Mouse (Mus musculus): ENCODE results near the gene Dip2b.

Gene Dip2b

DNA sequence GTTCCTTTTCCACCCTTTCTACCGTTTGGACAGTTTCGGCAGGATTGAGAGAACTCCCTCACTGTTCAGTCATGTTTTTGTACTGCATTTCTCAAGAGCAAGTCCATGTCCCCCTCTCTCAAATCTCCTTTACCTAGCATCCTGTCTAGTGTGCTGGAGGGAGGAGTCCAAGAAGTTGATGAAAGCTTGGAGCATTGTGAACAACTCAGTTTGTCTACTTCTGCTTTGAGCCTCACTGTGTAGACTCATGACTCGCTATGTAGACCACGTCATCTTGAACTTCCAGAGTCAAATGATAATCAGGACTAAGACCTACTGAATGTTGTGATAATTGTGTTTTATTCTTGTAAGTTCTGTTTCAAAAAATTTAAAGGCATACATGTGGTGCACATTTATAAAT lies 46.4 kb downstream of the Dip2b start:
- no peak for DNase-seq (ENCODE audit: low spot score)

DNA sequence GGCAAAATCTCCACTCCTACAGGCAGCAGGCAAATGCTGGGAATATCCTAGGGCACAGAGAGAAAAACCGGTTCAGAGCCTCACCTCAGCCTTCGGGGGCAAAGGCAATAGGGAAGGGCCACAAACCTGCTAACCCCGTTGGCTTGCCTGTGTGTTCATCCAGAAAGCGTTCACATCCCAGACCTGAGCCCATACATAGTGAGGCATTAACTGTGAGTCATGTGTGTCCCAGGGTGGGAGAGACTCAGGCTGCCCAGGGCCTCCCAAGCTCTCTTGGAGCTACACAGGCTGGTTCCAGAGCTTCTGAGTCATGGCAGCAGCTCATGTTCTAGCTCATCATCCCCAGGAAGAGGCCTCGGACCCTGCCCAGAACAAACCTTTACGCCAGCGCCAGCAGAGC lies 49.6 kb downstream of the Dip2b start:
- DNase-seq (ENCODE audit: low spot score): no peak

DNA sequence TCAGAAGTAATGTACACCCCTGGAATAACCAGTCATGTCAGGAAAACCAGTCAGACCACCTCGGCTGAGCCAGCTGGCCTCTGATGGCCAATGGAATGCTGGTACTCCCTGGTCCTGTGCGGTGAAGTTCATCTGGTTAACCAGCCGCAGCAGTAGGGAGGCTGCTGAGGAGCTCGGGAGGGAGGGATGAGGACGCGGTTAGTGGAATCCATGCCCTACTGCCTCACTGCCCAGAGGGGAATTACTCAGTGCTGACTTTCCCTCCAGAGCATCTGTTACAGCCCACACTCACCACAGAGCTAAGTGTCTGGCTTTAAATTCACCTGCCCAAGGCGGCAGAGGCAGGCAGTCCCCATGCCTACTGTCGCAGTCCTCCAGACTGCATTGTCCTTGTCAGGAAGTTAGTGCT lies 51.2 kb downstream of the Dip2b start:
- DNase-seq (ENCODE audit: low spot score): peak; percentile 74

DNA sequence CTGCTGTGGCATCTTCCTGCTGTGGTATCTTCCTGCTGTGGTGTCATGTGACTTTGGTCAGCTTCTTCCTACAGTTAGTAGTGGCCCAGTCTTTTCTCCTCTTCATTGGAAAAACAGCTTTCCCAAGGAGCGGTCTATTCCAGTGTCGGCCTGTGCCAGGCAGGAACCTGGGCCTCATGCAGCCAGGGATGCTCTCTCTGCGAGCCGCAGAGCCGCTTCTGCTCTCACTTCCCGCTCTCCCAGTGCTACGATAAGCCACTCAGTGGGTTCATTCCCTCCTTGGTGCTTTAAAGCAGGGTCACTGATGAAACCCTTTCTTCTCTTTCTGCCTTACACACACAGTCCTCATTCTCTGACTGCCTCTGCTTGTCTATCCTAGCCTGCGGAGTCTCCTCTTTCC lies 53.4 kb downstream of the Dip2b start:
- DNase-seq (ENCODE audit: low spot score): no peak

DNA sequence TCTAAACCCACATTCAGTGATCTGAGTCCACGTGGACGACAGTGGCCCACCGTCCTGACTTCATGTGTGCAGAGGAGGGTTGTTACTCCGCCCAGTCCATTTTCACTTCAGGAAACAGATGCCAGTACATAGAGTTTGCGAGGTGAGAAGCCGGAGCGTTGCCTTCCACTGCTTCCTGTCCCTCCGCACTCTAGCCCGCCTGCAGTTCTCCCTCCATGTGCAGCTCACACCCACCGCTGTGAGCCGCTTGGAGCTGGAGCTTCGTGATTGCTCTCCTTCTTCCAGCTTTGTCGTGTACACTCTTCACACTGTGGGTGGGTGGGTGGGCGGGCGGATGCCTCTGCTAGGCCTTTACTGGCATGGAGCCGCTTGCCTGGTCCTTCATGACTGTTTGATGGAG lies 53.8 kb downstream of the Dip2b start:
- DNase-seq (ENCODE audit: low spot score): no peak

DNA sequence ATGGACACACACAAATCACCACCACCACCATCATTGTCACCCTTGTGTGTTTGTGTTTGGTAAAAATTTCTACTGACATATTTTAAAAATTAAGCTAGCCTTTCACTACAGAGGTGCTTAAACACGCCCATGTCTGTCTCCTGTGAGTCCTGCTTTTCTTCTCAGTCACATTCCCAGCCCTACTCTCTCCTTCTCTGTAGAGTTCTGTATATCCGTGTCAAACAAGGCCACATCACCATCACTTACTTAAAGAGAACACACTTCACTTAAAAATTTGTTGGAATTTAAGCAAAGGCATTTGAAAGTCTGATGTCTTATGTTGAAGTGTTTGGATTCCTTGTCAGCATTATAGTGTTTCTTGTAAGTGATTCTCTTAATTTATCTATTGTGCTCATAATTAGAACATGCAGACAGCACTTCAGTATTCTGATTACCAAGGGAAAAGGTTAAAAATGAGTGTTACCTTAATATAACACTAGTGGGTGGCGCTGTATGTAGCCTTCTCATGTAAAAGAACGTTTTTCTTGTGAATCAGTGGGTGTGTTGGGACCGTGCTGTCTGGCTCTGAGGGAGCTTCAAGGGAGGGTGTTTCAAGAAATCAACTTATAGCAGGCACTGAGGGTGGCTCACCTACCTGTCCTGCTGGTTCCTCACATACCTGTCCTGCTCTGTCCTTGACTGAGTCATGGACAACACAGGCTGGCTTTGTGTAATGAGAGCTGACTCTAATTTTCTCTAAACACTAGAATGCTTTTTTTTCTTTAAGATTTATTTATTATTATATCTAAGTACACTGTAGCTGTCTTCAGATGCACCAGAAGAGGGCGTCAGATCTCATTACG lies 58.3 kb downstream of the Dip2b start:
- no peak for DNase-seq (ENCODE audit: low spot score)

DNA sequence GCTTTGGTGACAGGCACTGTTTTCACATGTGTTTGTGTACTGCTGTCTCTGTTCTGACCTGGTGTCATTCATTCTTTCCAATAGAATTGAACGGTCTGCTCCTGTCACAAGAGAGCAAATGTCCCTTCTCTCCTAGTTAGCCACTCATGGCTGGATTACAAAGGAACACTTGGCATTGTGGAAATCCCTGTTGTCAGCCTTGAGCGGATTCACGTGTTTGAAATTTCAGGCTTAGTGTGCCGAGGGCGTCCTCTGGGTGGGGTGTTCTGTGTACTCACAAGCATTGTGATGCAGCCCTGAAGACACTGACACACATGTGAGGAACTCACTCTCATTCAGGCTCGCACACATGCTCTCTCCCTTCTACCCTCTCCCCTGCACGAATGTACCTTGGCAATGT lies 61.9 kb downstream of the Dip2b start:
- DNase-seq (ENCODE audit: low spot score): peak; percentile 26

DNA sequence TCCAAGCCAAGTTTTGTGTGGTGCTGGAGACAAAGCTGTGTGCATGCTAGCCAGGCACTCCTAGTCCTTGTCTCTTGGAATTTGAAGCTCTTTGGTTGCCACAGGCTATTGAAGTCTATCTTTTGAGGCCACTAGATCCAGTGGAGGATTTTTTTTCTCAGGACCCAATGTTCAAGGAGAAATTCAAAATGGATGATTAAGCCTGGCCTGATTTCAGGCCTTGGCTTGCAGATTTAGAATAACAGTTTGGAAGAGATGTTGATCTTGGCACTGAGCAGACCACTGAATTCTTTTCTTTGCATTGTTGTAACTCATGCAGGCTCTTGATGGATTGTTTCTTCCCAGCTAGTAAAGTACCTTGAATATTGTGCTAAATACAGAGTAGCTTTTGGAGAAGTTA lies 62.7 kb downstream of the Dip2b start:
- no peak for DNase-seq (ENCODE audit: low spot score)

DNA sequence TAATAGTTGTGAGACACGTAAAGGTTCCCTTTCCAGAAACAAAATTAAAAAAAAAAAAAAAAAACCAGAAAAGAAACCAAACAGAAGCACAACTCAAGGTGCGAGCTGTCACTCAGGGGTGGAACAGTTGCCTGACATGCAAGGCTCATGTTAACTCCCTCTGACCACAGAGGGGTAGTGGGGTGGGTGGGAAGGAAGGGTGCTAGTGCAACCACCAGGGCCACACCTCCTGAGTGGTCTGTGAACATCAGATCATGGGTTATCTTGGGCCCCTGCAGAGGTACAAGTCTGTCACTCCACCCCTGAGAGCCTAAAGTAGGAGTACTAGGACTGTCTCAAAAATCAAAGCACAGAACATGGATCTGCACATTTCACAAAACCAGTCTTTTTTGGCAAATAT lies 65.7 kb downstream of the Dip2b start:
- no peak for DNase-seq (ENCODE audit: low spot score)

DNA sequence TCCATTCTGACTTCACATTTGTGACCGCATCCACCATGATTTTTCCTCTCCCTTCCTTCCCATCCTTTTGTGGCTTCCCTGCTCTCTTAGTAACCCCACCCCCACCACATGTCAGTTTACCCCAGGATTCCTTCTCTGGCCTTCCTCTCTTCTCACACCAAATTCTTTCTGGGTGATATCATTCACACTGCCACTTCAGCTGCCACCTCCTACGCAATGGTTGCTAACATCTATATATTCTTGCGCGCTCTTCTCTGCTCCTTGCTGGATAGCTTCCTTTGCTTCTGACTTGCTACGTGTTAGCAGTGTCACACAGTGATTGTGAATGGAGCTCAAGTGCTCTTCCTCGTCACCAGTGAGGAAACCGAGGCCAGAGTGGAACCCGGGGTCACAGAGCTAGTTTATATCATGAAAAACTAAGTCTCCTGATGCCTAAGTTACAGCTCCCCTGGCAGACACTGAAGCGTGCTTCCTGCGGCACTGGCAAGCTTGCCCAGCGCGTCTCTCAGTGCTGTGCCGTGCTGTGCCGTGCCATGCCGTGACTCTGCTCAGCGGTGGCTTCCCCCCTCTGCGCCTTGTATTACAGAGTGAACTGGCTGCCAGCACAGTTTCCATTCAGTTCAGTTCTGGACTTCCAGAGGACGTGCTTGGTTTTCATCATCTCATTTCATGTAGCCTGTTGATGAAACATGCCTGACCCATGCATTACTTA lies 69.8 kb downstream of the Dip2b start:
- DNase-seq (ENCODE audit: low spot score): no peak

DNA sequence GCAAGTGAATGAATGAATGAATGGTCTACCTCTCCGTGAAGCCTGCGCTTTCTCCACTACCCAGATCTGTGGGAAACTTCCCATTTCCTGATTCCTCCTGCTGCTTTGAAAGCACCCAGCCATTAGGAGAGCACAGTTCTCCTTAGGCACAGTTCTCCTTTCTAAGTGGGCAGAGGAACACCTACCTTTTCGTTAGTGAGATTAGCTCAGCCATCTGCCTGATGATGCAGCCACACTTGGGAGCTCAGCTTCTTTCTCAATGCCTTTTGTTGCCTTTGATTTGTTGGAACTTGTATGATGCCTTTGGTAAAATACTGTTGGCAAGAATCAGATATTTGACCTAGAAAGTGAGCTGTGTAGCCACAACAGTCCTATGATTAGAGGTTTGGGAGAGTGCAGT lies 71.5 kb downstream of the Dip2b start:
- no peak for DNase-seq (ENCODE audit: low spot score)

DNA sequence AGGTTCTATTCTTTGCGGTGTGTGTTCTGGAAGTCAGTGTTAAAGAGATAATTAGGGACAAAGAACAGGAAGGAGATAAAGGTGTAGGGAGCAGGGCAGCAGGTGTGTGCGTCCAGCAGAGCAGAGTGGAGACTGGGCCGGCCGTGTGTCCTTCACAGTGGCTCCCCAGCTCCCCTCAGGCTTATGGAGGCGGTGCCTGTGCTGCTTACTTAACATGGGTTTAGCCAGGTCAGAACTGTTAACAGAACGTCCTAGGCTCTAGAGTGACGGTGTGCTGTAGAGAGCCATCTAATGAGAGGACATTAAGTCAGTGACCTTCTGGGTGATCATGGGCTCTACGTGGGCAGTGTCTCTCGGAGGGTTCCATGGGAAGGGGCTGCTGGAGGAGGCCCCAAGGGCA lies 73.4 kb downstream of the Dip2b start:
- no peak for DNase-seq (ENCODE audit: low spot score)

DNA sequence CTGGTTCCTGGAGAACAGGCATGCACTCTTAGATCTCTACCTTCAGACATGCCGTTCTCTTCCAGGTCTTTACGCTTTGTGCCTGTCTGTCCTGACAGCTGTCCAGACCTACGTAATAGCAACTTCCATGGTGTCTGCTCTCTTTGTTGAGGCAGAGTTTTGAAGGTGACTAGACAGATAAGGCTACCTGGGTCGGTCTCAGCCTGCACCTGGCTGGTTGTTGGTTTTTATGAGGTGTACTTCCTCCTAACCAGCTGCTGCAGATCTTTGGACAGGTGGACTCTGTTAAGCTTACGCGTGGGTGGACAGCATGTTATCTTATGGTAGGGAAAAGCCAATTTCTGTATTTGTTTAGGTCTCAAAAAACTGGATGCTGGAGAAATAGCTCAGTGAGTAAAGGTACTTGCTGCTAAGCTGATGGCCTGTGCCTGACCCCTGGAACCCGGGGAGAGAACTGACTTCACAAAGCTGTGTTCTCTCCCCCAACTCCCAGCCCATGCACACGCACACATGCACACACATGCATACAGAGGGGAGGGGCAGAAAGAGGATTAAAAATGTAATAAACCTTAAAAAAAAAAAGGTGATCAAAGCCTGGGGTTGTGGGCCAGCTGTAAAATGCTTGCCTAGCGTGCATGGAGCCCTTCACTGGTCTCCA lies 74.0 kb downstream of the Dip2b start:
- no peak for DNase-seq (ENCODE audit: low spot score)

DNA sequence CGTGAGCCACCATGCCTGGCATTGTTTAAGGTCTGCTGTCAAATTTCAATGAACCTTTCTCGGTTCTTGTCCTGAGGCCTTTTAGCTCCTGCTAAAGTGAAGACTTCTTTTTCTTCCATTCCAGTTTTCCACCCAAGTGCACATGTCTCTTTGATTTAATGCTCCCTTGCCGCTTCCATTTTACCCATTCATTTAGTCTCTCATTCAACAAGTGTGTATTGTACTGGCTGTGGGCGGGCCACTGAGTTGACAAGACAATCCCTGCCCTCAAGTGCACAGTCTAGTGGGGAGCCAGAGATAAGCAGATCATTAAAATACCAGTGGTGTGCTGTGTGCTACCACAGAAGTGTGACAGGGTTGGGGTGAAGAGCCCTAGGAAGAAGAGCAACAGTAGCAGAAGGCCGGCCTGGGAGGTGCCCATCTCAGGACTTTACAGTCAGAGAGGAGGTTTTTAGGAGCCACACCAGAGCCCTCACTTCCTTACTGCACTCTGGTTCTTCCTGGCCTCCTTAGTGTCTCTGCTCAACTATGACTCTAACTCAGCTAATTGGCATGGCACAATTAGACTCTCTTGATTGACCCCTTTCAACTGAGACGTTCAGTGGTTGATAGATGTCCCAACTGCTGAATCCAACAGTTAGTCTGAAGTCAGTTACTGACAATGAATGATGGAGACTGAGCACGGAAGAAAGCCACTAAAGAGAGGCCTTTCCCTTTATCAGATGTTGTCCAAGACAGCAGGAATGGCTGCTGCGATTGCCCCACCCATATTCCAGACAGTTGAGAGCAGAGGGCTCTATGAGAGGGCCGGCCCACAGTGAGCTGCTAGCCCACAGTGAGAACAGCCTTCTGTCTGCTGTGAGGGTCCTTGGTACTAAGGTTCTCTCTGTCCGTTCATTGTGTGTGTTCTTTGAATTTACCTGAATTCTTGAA lies 75.1 kb downstream of the Dip2b start:
- peak; percentile 89 for DNase-seq (ENCODE audit: low spot score)

DNA sequence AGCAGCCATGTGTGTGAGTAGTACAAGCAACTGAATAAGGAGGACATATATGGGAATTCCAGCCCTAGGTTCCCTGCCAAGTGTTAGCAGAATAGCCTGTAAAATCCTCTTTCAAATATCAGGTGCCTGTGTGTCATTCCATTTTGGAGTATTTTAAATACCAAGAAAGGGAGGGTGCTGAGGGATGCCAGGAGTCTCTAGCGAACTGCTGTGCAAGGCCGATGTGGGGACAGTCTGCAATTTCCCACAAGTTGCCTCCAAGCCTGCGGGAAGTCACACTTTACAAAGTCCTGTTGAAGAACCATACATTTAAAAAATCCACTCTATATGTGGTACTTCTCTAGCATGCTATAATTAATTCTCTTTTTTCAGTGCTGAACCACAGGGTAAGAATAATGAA lies 77.0 kb downstream of the Dip2b start:
- DNase-seq (ENCODE audit: low spot score): no peak

DNA sequence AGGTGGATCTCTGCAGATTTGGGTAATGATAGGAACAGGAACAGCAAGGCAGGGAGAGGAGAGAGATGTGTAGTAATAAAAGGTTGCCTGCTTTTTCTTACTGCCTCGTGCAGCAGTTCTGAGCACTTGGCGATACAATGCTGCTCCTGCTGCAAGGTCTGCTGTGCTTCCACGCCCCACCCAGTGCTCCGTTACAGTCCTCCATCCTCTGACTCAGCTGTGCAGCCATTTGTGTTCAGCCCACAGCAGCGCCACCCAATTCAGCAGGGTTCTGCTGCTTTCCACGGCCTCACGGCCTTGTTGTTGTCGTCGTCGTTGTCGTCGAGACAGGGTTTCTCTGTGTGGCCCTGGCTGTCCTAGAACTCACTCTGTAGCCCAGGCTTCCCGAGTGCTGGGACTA lies 77.9 kb downstream of the Dip2b start:
- DNase-seq (ENCODE audit: low spot score): no peak

DNA sequence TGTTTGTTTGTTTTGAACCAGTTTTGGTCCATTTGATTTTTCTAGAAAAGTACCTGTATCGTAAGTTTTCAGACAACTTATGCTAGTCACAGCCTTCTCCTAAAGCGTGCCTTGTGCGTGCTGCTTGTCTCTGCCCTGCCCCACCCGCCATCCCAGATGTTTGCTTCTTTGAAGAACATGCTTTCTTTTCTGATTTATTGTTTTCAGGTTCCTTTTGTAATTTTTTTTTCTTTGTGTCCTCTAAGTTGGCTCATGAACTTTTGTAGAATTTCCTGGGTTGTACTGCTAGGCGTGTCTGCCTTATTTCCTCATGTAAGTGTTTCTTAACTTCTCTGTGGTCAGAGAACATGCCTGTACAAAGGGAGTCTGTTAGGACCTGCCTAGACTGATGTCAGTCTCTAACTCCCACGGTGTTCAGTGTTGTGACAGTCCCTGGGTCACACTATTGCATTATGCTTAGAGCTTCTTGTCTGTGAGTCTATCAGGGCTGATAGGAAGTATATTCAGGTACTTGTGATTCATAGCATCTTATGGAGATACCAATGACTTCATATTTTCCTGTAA lies 80.8 kb downstream of the Dip2b start:
- no peak for DNase-seq (ENCODE audit: low spot score)

DNA sequence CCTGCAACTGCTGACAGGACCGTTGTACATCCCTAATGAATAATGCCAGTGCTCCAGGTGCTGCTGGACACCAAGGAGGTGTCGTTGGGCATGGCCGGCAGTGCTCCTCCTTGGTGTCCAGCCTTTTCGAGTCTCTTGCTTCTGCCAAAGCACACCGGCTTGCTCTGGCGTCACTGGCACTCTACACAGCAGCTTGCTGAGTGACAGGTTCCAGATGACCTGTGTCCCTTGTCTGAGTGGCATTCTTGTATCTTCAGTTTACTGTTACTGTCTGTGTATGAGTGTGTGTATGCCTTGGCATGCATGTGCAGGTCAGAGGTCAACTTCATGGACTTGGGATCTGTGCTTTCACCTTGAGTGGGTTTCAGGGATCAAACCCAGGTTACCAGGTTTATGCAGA lies 83.0 kb downstream of the Dip2b start:
- no peak for DNase-seq (ENCODE audit: low spot score)

DNA sequence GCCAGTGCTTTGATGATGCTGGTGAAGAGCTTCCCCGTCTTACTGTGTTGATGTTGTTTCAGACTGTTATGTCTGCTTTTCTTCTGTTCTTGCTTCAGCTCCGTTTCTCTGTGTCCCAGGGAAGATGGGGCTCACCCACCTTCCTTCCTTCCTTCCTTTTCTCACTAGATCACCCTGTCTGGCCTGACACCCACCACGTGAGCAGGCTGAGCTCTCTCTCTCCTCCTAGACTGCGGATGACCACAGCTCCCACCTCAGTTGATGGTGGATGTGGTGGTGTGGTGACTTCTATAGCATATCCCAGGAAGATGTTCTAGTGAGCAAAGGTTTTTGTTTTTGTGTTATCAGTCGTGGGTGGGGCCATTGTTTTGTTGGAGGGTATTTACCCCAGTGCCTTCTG lies 85.4 kb downstream of the Dip2b start:
- no peak for DNase-seq (ENCODE audit: low spot score)

DNA sequence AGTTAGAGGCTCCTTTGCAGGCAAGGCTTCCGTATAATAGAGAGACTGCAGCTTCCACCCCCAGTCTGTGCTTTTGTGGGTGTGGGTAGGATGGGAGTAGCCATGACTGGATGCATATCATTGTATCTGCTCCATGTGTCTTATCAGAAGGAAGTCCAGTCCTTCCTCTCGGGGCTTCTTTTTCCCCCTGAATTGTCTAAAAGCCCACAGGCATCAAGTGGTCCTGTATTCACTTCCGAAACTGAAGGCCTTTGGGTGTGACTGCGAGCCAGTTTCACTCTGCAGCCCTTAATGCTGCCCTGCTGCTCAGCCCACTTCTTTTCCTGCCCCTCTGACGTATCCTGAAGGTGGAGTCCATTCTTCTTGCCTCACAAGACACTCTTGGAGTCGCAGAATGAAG lies 86.8 kb downstream of the Dip2b start:
- no peak for DNase-seq (ENCODE audit: low spot score)

DNA sequence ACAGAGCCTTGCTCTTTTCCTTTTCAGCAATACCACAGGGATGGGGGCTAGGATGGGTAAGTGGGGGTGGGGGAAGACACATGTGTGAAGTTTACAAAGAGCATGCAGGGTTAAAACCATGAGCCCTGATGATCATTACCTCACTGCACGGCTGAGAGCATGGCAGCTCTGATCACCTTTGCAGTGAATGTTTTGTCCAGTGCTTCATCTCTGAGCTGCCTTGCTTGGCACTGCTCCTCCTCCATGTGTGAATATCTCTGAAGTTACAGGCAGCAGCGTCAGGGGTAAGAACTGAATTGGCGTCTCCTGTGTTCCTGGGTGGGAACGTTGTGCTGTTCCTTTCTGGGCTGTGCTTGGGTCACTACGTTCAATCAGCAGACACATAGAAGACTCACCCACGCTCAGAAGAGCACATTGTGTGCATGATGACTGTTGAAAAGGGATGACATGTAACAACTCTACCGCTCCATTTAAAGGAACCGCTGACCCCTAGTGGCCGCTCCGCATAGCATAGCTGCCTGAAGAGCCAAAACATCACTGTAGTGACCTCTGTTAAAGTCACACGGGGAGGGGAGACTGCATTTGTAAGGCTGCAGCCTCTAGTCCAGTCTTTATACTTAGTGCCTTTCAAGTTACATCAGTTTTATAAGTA lies 88.1 kb downstream of the Dip2b start:
- peak; percentile 93 for DNase-seq (ENCODE audit: low spot score)

Data from retina, embryonic 14.5 days (tissue).